Mouse (Mus musculus): ENCODE data around the gene Gtsf1.

The Gtsf1 gene

GRCm38 (mm10) chr15:103359122-103359510 is 71.2 kb downstream of the Gtsf1 start:
- in situ Hi-C loops (cut with MboI; ENCODE audit: low sequenced_read_pairs) = no loop called here

GRCm38 (mm10) chr15:103358278-103359121 is 71.8 kb downstream of the Gtsf1 start:
- in situ Hi-C loops (cut with MboI; ENCODE audit: low sequenced_read_pairs) = no loop called here

GRCm38 (mm10) chr15:103357817-103358216 is 72.5 kb downstream of the Gtsf1 start:
- in situ Hi-C loops (cut with MboI; ENCODE audit: low sequenced_read_pairs) = no loop called here

GRCm38 (mm10) chr15:103356130-103356529 is 74.1 kb downstream of the Gtsf1 start:
- in situ Hi-C loops (cut with MboI; ENCODE audit: low sequenced_read_pairs) = no loop called here

GRCm38 (mm10) chr15:103355420-103355819 is 74.8 kb downstream of the Gtsf1 start:
- in situ Hi-C loops (cut with MboI; ENCODE audit: low sequenced_read_pairs) = no loop called here

- in situ Hi-C loops (cut with MboI; ENCODE audit: low sequenced_read_pairs) = loop anchor here (5.0 kb wide), 1 partner anchor 33 kb away; no protein-coding TSS in a partner anchor
Measured at GRCm38 (mm10) chr15:103354690-103355089, 75.6 kb downstream of the Gtsf1 start.

- in situ Hi-C loops (cut with MboI; ENCODE audit: low sequenced_read_pairs) = loop anchor here (5.0 kb wide), 1 partner anchor 34 kb away; no protein-coding TSS in a partner anchor
Measured at GRCm38 (mm10) chr15:103353511-103354256, 76.6 kb downstream of the Gtsf1 start.

GRCm38 (mm10) chr15:103352856-103353255 is 77.4 kb downstream of the Gtsf1 start:
- in situ Hi-C loops (cut with MboI; ENCODE audit: low sequenced_read_pairs) = loop anchor here (5.0 kb wide), 1 partner anchor 34 kb away; no protein-coding TSS in a partner anchor
